Mouse (Mus musculus): ENCODE measurements at regions not wholly inside any gene's neighbourhood (a gene's known extent, or its start where the extent isn't known, plus 50 kb on each side); places are given as distances from the start of the nearest gene placed in this dataset.
"Not testable (repeated sequence)": the region's sequence is repeated elsewhere in the genome, so short reads cannot be mapped to it uniquely, and the experiment has no call there.

GRCm38 (mm10) chr13:97383351-97383750, 142.4 kb downstream of the Enc1 start:
- no peak for DNase-seq

DNA sequence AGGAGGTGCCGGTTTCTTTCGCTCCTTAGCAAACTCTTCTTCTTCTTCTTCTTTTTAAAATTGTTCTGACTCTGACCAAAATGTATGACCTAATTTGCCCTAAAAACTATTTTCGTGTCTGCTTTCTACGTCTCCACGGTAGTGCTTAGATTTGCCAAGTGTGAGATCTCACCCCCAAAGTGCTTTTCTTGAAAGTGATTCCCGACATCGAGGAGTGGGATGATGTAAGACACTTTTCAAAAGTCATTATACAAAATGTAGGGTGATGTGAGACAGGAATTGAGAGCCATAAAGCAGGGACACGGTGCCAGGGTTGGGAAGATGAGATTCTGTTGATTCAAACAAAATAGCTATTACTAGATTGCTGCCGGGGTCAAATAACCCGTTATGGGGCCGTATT, 139.5 kb downstream of the Enc1 start:
- no peak for DNase-seq

- no peak for DNase-seq
Measured at GRCm38 (mm10) chr13:97376232-97376523, 135.3 kb downstream of the Enc1 start.

GRCm38 (mm10) chr13:97375501-97376231, 134.8 kb downstream of the Enc1 start:
- no peak for DNase-seq

DNA sequence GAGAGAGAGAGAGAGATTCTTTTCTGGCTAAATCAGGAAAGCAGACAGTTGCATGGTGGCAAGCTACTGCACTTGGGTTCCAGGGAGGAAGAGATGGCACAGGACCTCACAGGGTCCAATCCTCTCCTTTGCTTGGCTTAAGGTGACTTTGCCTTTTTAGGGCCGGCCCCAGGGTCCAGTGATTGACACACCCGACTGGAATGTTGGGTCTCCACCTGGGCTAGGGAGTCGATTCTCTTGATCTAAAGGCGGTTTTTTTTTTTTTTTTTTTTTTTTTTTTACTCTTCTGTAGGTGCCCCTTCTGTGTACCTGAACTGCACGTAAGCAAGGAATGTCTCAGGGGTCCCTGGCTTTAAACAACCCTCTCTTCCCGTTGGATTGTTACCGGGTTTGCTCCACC, 131.4 kb downstream of the Enc1 start:
- DNase-seq: no peak

- no peak for DNase-seq
Measured at GRCm38 (mm10) chr13:97371200-97371599, 130.3 kb downstream of the Enc1 start.

DNA sequence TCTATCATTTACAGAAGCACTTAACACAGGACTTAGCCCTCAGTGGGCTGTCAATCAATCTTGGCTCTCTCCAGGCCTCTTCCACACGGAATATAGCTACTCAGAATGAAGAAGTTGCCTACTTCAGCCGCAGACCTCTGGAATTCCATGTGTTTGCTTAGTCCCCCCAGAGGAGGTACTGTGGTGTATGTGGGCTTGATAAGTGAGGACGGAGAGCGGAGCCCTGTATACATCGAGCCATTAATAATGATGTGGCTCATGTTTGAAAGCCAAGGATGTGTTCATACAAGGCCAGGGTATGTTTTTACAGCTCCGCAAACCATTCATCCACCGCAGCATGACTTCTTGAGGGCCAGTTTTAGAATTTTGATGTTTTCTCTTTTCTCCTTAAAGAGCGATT, 125.8 kb downstream of the Enc1 start:
- DNase-seq: no peak

DNA sequence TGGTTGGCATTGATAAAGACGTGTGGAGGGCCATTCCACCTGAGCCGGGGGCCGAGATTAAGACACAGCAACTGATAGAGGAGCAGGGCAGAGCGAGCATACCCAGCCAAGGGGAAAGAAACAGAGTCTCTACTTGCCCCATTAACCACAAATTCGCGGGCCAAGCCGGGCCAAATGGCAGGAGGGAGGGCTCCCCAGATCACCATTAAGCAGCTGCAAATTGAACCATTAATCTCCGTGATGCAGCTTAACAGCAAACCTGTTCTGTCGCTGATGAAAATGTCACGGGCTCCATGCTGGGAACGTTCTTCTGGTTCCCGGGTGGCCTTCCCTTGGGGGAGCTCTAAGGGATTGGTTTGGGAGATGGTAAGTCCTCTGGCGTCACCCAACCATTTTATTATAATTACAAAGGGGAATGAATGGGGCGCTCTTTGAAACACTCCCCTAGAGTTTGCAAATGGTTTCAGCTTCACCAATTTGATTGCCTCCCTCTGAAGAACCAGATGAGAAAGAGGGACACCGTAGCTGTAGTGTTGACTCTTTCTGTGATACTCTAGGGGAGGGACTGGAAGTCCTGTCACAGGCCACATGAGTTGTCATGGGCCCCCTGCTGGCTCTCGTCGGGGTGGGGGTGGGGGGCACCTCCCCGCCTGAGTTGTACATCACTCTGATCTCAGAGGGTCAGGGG, 124.8 kb downstream of the Enc1 start:
- DNase-seq: no peak

DNA sequence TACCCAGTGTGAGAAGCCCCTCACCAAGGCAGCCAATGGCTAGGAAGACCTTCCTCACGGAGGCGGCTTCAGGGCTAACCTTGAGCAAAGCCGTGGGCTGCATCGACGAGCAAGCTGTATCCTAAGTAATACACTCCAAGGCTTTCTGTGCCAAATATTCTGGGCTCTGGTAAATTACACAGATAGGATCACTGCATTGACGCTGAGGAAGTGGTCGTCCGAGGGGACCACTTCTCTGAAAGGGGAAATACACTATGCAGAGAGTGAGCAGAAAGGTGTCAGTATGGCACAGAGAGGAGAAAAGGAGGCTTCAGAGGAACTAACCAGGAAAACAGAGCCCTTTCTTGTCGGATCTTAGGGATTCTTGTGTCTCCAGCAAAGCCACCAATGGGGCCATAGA, 124.1 kb downstream of the Enc1 start:
- DNase-seq: no peak

DNA sequence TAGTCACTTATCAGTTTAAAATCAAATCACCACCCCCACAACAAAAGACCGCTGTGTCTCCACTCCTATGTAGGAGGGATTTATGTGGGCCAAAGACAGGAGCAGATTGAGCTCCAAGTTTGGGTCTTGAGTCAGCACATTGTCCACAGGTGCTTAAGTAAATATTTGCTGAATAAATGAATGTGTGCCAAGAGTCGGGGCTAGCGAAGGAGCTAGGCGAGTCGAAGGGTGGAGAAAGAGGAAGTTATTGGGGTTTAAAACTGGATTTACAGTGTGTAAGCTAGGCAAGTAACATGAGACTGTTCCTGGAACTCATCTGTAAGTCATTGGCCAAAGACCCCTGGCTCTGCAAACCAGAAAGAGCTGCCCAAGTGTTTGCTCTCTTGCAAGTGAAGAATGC, 122.9 kb downstream of the Enc1 start:
- DNase-seq: peak; percentile 21 to 31

- no peak for DNase-seq
Measured at GRCm38 (mm10) chr13:97363214-97363613, 122.3 kb downstream of the Enc1 start.

GRCm38 (mm10) chr13:97360551-97360950, 119.6 kb downstream of the Enc1 start:
- DNase-seq: no peak

DNA sequence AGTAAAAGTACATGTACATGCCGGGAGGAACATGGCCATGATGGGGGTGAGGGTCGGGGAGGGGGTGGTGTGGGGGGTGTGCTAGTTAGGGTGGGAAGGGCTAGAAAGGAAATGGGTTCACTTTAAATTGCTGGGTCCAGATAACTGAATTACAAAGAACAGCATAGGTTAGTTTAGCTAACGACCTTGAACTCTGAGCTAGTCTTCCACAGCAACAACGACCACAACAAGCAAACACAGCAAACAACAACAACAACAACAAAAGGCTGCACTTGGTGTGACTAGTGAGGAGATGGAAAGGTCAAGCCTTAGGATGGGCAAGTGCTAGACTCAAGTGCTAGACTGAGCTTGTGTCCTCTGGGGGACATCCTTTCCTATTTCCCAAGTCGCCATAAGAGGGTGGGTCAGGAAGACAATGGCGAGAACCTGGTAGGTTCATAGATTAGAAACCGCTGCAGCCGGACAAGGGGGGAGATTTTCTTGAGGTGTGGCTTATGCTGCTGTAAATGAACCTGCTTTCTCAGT, 117.9 kb downstream of the Enc1 start:
- no peak for DNase-seq

- DNase-seq: no peak
Measured at GRCm38 (mm10) chr13:97358261-97358660, 117.4 kb downstream of the Enc1 start.

DNA sequence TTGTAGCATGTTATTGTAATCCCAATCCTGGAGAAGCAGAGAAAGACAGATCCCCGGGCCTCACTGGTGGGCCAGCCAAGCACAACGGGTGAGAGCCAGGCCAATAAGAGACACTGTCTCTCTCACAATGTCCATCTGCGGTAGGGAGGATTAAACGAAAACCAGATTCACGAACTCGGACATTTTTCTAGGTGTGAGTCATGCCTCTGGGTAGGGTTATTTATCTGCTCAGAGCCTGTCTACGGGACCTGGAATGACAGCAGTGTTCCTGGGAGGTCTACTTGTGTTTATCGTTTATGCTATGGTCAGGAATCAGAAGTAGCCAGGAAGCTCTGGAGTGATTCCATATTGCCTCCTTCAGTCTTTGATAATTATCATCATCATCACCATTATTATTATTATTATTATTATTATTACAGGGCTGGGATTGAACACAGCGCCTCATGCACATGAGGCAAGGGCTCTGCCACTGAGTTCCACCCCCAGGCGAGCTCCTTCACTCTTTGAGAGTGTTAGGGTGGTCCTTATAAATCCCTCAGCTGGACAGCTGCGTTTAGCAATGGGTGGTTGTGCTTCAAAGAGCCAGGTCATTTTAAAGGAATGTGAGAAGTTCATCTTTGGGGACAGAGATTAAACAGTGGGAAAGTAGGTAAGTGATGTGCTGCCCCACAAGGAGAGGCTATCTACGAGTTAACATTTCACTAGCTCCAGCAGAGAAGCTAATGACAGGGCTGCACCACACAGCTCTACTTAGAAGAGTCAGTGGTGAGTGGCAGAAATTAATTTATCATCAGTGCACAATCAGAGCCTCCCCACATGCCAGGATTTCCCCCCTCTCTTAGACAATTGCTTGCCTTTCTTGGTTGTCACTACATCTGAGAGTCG, 116.3 kb downstream of the Enc1 start:
- DNase-seq: no peak

- not testable (repeated sequence) for DNase-seq
Measured at GRCm38 (mm10) chr13:97355411-97355810, 114.5 kb downstream of the Enc1 start.

DNA sequence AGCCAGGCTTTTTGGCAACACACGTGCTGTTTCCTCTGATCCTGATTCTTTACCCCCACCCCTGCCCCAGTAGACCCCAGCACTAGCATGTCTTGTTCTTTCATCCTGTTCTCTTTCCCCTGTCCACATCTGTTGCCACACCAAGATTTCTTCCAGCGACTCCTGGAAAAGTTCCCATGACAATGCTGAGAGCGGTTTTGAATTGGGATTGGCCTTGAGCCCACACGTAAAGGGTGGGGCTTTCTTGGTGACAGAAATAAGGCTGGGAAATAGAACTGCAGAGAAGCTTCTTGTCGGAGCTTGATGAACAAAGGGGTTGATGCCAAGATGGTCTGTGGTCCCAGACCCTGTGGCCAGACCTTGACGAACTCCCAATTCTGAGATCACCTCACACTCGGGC, 106.8 kb downstream of the Enc1 start:
- DNase-seq: no peak

GRCm38 (mm10) chr13:97341218-97341889, 100.4 kb downstream of the Enc1 start:
- peak; percentile 45 to 49 for DNase-seq

- DNase-seq: no peak
Measured at GRCm38 (mm10) chr13:97337954-97338353, 97.0 kb downstream of the Enc1 start.

GRCm38 (mm10) chr13:97337296-97337731, 96.4 kb downstream of the Enc1 start:
- DNase-seq: peak in 1 of 2 experiments; percentile 7

GRCm38 (mm10) chr13:97333801-97334534, 93.1 kb downstream of the Enc1 start:
- DNase-seq: no peak

- no peak for DNase-seq
Measured at GRCm38 (mm10) chr13:97331072-97331471, 90.2 kb downstream of the Enc1 start.
